Mouse (Mus musculus): ENCODE data around the gene Bcl11a.

Gene Bcl11a

GRCm38 (mm10) chr11:24077795-24078705 lies at the start of gene Bcl11a:
TSS of gene Bcl11a (plus strand) at chr11:24078056.
- DNase-seq, result peak; percentile 50 to 58

- no peak for DNase-seq
Observed at GRCm38 (mm10) chr11:24044025-24044424, 33.8 kb upstream of the Bcl11a start.

GRCm38 (mm10) chr11:24049226-24050031 lies 28.4 kb upstream of the Bcl11a start:
- peak; percentile 86 to 88 for DNase-seq

- no peak for DNase-seq
Observed at GRCm38 (mm10) chr11:24050032-24050757, 27.7 kb upstream of the Bcl11a start.

GRCm38 (mm10) chr11:24052882-24053281 lies 25.0 kb upstream of the Bcl11a start:
- DNase-seq, result peak in 1 of 2 experiments; percentile 27

GRCm38 (mm10) chr11:24059137-24059536 lies 18.7 kb upstream of the Bcl11a start:
- DNase-seq, result no peak

GRCm38 (mm10) chr11:24060428-24060827 lies 17.4 kb upstream of the Bcl11a start:
- DNase-seq, result no peak

- DNase-seq, result peak in 1 of 2 experiments; percentile 21
Observed at GRCm38 (mm10) chr11:24061819-24062218, 16.0 kb upstream of the Bcl11a start.

GRCm38 (mm10) chr11:24062495-24063096 lies 15.3 kb upstream of the Bcl11a start:
- DNase-seq, result no peak

GRCm38 (mm10) chr11:24064221-24064620 lies 13.6 kb upstream of the Bcl11a start:
- DNase-seq, result no peak

GRCm38 (mm10) chr11:24065313-24065712 lies 12.5 kb upstream of the Bcl11a start:
- peak in 1 of 2 experiments; percentile 33 for DNase-seq

- DNase-seq, result no peak
Observed at GRCm38 (mm10) chr11:24074021-24074591, 3.8 kb upstream of the Bcl11a start.

GRCm38 (mm10) chr11:24074634-24075104 lies 3.2 kb upstream of the Bcl11a start, which contains the start of gene A830031A19Rik:
TSS of gene A830031A19Rik (minus strand) at chr11:24075054.
- DNase-seq, result no peak

- no peak for DNase-seq
Observed at GRCm38 (mm10) chr11:24075486-24076126, 2.2 kb upstream of the Bcl11a start.

- peak; percentile 74 to 81 for DNase-seq
Observed at GRCm38 (mm10) chr11:24076127-24076650, 1.7 kb upstream of the Bcl11a start.

- peak; percentile 56 to 73 for DNase-seq
Observed at GRCm38 (mm10) chr11:24076821-24077730, 780 bp upstream of the Bcl11a start.

GRCm38 (mm10) chr11:24078706-24079316 lies 955 bp downstream of the Bcl11a start:
- peak; percentile 45 to 54 for DNase-seq

- DNase-seq, result peak; percentile 57 to 68
Observed at GRCm38 (mm10) chr11:24079392-24080391, 1.8 kb downstream of the Bcl11a start.

All from kidney, postnatal 4 days (tissue).